Mouse (Mus musculus) heart, embryonic 10.5 days (tissue): Measurements from ENCODE around the gene Rasa2. TPM values are rescaled to one million over a fixed set of nuclear protein-coding genes. Genes with fewer than 3 reads are reported as not detected.

Experiments
- DNase-seq: peaks from one replicate; pipeline ENCODE4 v3.0.0-alpha.2; 2017; ENCODE audit warnings: low spot score
- H3K27ac ChIP-seq: fragments of 300-500 bp; sonication (generic); 2 replicates; pipeline ENCODE4 v1.5.1; 2016; ENCODE audit warnings: mild to moderate bottlenecking
- H3K27me3 ChIP-seq: fragments of 300-500 bp; sonication (generic); 2 replicates; pipeline ENCODE4 v1.6.1; 2016; ENCODE audit warnings: mild to moderate bottlenecking; ENCODE audit not compliant: poor library complexity, insufficient read depth, severe bottlenecking
- H3K36me3 ChIP-seq: fragments of 300-500 bp; sonication (generic); 2 replicates; pipeline ENCODE4 v1.6.1; 2016; ENCODE audit warnings: mild to moderate bottlenecking, moderate library complexity
- H3K4me1 ChIP-seq: fragments of 300-500 bp; sonication (generic); 2 replicates; pipeline ENCODE4 v1.6.1; 2016; ENCODE audit warnings: mild to moderate bottlenecking
- H3K4me3 ChIP-seq: fragments of 300-500 bp; sonication (generic); 2 replicates; pipeline ENCODE4 v1.5.1; 2016; ENCODE audit warnings: mild to moderate bottlenecking, moderate library complexity
- H3K9me3 ChIP-seq: fragments of 300-500 bp; sonication (generic); 2 replicates; pipeline ENCODE4 v1.6.1; 2016; ENCODE audit warnings: mild to moderate bottlenecking, moderate library complexity
- WGBS: fragments of 180-500 bp; shearing (Covaris S2); methylation state at CpG from one replicate; pipeline ENCODE4 v1.1.7; 2016; 5-methylcytosine and 5-hydroxymethylcytosine counted together
- polyA plus RNA-seq: library from polyadenylated mRNA; unstranded; fragments of >200 nt; fragmentation: Nextera tagmentation; extraction: Ambion mirVana; gene quantifications from 2 replicates; pipeline ENCODE4 v1.2.1, GENCODE M21; 2016

Gene Rasa2
- polyA plus RNA-seq, 1 experiment from 2014 or later: 15.8 TPM

GRCm38 (mm10) chr9:96603416-96603815 is 28.0 kb downstream of the Rasa2 start:
- peaks cover 48% of the 10 kb centered on the region for H3K36me3 ChIP-seq
- 63% methylated on average over 6 of the region's 6 CpGs for WGBS

DNA sequence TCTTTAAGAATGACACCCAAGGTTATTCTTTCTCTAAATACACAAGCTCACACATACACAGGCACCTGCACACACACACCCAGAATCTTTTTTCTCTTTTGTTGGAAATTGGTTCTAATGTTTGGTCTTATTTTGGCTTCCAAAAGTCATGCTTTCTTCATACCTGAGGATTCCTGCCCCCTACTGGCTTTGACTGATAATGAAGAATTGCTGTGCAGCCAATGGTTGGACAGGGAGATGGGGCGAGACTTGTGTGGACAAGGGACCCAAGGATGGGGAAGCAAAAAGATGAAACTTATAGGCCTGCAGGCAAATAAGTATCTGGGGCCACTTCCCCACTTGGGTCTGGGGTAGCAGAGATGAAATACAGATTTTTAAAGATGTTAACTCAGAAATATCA is 33.5 kb downstream of the Rasa2 start:
- WGBS: 68% methylated on average over 1 of the region's 1 CpGs
- H3K27me3 ChIP-seq: no peaks in the 10 kb centered on the region
- no peaks in the 10 kb centered on the region for H3K9me3 ChIP-seq
- no peak for DNase-seq
- no peak overlapping the region for H3K4me3 ChIP-seq
- no peaks in the 10 kb centered on the region for H3K4me1 ChIP-seq
- H3K36me3 ChIP-seq: peaks cover 34% of the 10 kb centered on the region
- no peak overlapping the region for H3K27ac ChIP-seq

More at GRCm38 (mm10) chr9:96603416-96603815, 28.0 kb downstream of the Rasa2 start:
- no peaks in the 10 kb centered on the region for H3K4me1 ChIP-seq
- H3K27me3 ChIP-seq: no peaks in the 10 kb centered on the region
- no peak overlapping the region for H3K4me3 ChIP-seq
- H3K9me3 ChIP-seq: no peaks in the 10 kb centered on the region
- no peak for DNase-seq
- H3K27ac ChIP-seq: no peak overlapping the region

GRCm38 (mm10) chr9:96592670-96593600 is 38.5 kb downstream of the Rasa2 start:
- WGBS: 92% methylated on average over 11 of the region's 11 CpGs
- no peak for DNase-seq
- no peaks in the 10 kb centered on the region for H3K9me3 ChIP-seq
- H3K27ac ChIP-seq: no peak overlapping the region
- peaks cover 5% of the 10 kb centered on the region; the same call in 1 of the 2 replicates for H3K4me1 ChIP-seq
- H3K27me3 ChIP-seq: no peaks in the 10 kb centered on the region
- H3K4me3 ChIP-seq: no peak overlapping the region
- H3K36me3 ChIP-seq: peaks cover 36% of the 10 kb centered on the region

GRCm38 (mm10) chr9:96589346-96589745 is 42.1 kb downstream of the Rasa2 start:
- Histone ChIP-seq H3K4me3 (no peak overlapping the region), H3K9me3 (no peaks in the 10 kb centered on the region)

DNA sequence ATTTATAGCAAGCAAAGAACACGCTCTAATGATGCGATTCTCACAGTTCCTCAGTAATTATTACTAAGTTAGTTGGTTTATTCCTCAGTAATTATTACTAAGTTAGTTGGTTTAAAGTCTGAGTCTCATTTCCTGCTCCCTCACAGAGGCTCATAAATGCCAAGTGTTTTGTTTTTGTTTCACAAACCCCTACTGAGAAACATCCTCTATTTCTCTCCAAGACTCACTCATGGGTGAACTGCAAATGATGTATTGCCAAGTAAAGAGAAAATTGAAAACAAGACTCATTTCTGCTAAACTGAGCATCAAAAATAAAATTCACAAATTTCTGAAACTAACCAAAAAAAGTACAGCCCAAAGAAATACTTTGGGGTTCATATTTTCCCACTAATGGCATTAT is 47.9 kb downstream of the Rasa2 start:
- no peak for DNase-seq
- no peak overlapping the region for H3K27ac ChIP-seq
- peaks cover 5% of the 10 kb centered on the region; the same call in 1 of the 2 replicates for H3K4me1 ChIP-seq
- 98% methylated on average over 2 of the region's 2 CpGs for WGBS
- H3K36me3 ChIP-seq: peaks cover 12% of the 10 kb centered on the region; the same call in 1 of the 2 replicates
- H3K27me3 ChIP-seq: no peaks in the 10 kb centered on the region
- no peaks in the 10 kb centered on the region for H3K9me3 ChIP-seq
- H3K4me3 ChIP-seq: no peak overlapping the region

More at GRCm38 (mm10) chr9:96589346-96589745, 42.1 kb downstream of the Rasa2 start:
- H3K4me1 ChIP-seq: peaks cover 5% of the 10 kb centered on the region; the same call in 1 of the 2 replicates
- no peak overlapping the region for H3K27ac ChIP-seq
- DNase-seq: no peak
- H3K36me3 ChIP-seq: peaks cover 30% of the 10 kb centered on the region
- H3K27me3 ChIP-seq: no peaks in the 10 kb centered on the region
- 89% methylated on average over 5 of the region's 5 CpGs for WGBS

DNA sequence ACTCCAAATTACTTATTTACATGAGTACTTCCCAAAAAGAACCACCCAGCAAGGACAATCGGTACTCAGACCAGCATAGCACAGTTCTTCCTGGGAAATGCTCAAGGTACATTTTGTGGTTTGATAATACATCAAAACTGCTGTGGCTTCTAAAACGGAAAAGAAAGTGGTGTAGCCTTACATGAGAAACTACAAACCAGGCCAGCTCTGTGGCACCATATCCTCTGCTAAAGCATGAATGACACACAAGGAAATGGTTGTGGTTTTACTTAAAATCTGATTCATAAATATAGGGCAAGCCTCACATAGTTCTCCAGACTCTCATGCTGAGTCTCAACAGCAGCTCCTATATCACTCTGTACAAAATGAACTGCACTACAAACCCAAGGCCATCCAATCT is 48.3 kb downstream of the Rasa2 start:
- Histone ChIP-seq H3K36me3 (peaks cover 12% of the 10 kb centered on the region; the same call in 1 of the 2 replicates), H3K4me3 (no peak overlapping the region), H3K4me1 (peaks cover 1% of the 10 kb centered on the region; the same call in 1 of the 2 replicates), H3K27ac (no peak overlapping the region), H3K27me3 (no peaks in the 10 kb centered on the region), H3K9me3 (no peaks in the 10 kb centered on the region)
- no peak for DNase-seq
- WGBS: 86% methylated on average over 2 of the region's 2 CpGs

GRCm38 (mm10) chr9:96578190-96578589 is 53.2 kb downstream of the Rasa2 start:
- Histone ChIP-seq H3K36me3 (peaks cover 9% of the 10 kb centered on the region; the same call in 1 of the 2 replicates), H3K9me3 (no peaks in the 10 kb centered on the region), H3K27me3 (no peaks in the 10 kb centered on the region), H3K4me1 (no peaks in the 10 kb centered on the region), H3K27ac (no peak overlapping the region), H3K4me3 (no peak overlapping the region)
- 85% methylated on average over 4 of the region's 4 CpGs for WGBS
- DNase-seq: no peak

DNA sequence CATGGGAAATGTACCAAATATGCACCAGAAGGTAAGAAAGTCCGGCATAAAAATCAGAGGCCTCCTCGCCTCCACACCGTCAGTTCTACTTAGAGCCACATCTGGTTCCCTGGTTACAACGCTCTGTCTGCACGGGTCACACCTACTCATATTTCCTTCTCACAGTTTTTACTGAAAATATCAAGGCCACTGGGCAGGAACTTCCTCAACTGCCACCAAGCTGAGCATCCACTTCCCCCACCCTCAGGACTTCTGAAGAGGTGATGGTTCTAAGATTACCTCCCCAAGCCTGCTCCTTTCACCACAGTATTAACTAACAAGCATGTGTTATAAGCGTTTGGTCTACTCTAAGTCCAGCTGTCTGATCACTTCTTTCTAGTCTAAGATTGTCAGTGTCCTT is 53.7 kb downstream of the Rasa2 start:
- peaks cover 8% of the 10 kb centered on the region; the same call in 1 of the 2 replicates for H3K36me3 ChIP-seq
- no peaks in the 10 kb centered on the region for H3K27me3 ChIP-seq
- H3K9me3 ChIP-seq: no peaks in the 10 kb centered on the region
- DNase-seq: no peak
- WGBS: 84% methylated on average over 6 of the region's 6 CpGs
- H3K27ac ChIP-seq: no peak overlapping the region
- H3K4me1 ChIP-seq: no peaks in the 10 kb centered on the region
- H3K4me3 ChIP-seq: no peak overlapping the region

- no peak for DNase-seq
- H3K4me3 ChIP-seq: no peak overlapping the region
- H3K4me1 ChIP-seq: no peaks in the 10 kb centered on the region
- H3K9me3 ChIP-seq: no peaks in the 10 kb centered on the region
- H3K27me3 ChIP-seq: no peaks in the 10 kb centered on the region
- no peak overlapping the region for H3K27ac ChIP-seq
- peaks cover 25% of the 10 kb centered on the region for H3K36me3 ChIP-seq
- whole genome bisulfite sequencing: 14% methylated on average over 1 of the region's 1 CpGs
Measured at GRCm38 (mm10) chr9:96573252-96573651, 58.2 kb downstream of the Rasa2 start.

- Histone ChIP-seq H3K27me3 (no peaks in the 10 kb centered on the region), H3K36me3 (peaks cover 25% of the 10 kb centered on the region), H3K4me1 (no peaks in the 10 kb centered on the region), H3K4me3 (no peak overlapping the region), H3K27ac (no peak overlapping the region), H3K9me3 (no peaks in the 10 kb centered on the region)
- no peak for DNase-seq
- 86% methylated on average over 9 of the region's 9 CpGs for WGBS
Measured at GRCm38 (mm10) chr9:96572754-96573153, 58.7 kb downstream of the Rasa2 start.

- no peak overlapping the region for H3K27ac ChIP-seq
- no peaks in the 10 kb centered on the region for H3K4me1 ChIP-seq
- H3K36me3 ChIP-seq: peaks cover 48% of the 10 kb centered on the region
- no peaks in the 10 kb centered on the region for H3K27me3 ChIP-seq
- no peak overlapping the region for H3K4me3 ChIP-seq
- WGBS: 80% methylated on average over 8 of the region's 8 CpGs
- no peaks in the 10 kb centered on the region for H3K9me3 ChIP-seq
- DNase-seq: no peak
Measured at GRCm38 (mm10) chr9:96566470-96566996, 64.9 kb downstream of the Rasa2 start.

DNA sequence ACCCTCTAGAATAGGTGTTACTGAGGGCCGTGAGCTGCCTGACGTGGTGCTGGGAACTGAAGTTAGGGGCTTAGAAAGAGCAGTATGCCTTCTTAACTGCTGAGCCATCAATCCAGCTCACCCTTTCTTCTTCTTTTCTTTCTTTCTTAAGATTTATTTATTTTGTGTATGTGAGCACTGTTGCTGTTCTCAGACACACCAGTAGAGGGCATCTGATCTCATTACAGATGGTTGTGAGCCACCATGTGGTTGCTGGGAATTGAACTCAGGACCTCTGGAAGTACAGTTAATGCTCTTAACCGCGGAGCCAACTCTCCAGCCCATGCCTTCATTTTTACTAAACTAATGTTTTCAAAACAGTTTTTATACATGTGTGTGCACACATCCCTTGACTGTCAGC is 67.9 kb downstream of the Rasa2 start:
- 91% methylated on average over 4 of the region's 4 CpGs for WGBS
- no peaks in the 10 kb centered on the region for H3K27me3 ChIP-seq
- H3K4me3 ChIP-seq: no peak overlapping the region
- H3K9me3 ChIP-seq: no peaks in the 10 kb centered on the region
- peaks cover 50% of the 10 kb centered on the region for H3K36me3 ChIP-seq
- no peak for DNase-seq
- H3K4me1 ChIP-seq: no peaks in the 10 kb centered on the region
- no peak overlapping the region for H3K27ac ChIP-seq

DNA sequence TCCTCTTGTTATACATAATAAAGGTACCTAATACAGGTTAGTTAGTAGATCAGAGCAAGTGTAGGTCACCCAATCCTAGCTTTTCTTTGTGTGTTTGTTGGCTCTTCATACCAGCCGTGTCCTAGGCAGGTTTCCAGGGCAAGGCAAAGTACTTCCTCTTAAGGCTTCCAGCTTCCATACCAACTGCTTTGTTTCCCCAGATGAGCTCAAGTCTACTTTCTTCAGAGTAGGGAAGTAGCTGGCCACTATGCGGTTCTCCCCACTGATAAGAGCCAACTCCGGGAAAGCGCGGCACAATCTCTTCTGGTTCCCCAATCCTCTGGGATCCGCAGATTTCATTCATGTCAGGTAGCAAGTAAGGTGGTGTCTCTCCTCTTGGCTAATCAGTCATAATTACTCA is 72.3 kb downstream of the Rasa2 start:
- Histone ChIP-seq H3K4me3 (no peak overlapping the region), H3K27me3 (no peaks in the 10 kb centered on the region), H3K4me1 (no peaks in the 10 kb centered on the region), H3K36me3 (peaks cover 33% of the 10 kb centered on the region), H3K9me3 (no peaks in the 10 kb centered on the region), H3K27ac (no peak overlapping the region)
- no peak for DNase-seq
- WGBS: 87% methylated on average over 6 of the region's 6 CpGs
